8 mouse cellular contexts compared by ENCODE assay signal in the genomic region with DNA sequence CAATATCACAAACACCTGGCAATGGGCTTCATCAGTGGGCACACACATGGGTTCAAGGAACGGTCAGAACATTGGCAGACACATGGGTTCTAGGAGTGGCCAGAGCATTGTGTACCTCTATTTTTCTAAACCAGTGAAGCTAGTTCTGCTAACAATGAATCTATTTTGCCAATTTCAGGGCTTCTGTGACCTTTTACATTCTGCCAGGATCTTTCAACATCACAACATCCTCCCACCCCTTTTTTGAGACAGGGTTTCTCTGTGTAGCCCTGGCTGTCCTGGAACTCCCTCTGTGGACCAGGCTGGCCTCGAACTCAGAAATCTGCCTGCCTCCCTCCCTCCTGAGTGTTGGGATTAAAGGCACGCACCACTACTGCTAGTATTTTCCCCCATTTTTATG. TPM values are rescaled to one million over a fixed set of nuclear protein-coding genes. Genes with fewer than 3 reads are reported as not detected.
"Had no signal": no experiment of that assay in that cellular context is flagged by ENCODE, and none has a peak within 500 bp of the region (broad histone marks: within the 10 kb centered on the region; RNA-seq: fewer than 3 reads in every experiment).

No protein-coding gene starts in this region.

RNA-seq across cellular contexts. Expression of a gene that starts 30.6 kb away (rescaled TPM):
- total RNA-seq: heart, postnatal 10 days; heart, postnatal 4 days; hematopoietic stem cell, adult 5-6 weeks; hindbrain, postnatal 0 days; layer of hippocampus, postnatal 10 days had no signal
- polyA plus RNA-seq: heart, embryonic 13.5 days; intestine, embryonic 15.5 days; intestine, postnatal 0 days had no signal
